ENCODE assay signal across 7 mouse cellular contexts in genomic region chr5:34761934-34762611, GRCm38 (mm10). TPM values are rescaled to one million over a fixed set of nuclear protein-coding genes. Genes with fewer than 3 reads are reported as not detected.
A peak's percentile ranks its signal among the peaks of the same experiment; 100 is the strongest.
DNase-seq lines count a peak whose midpoint lies in the region; ATAC-seq and TF ChIP-seq lines count a peak whose summit lies in the region.

No protein-coding gene starts in this region.

- TF ChIP-seq CTCF in layer of hippocampus, adult 2 months (conservative IDR thresholded peaks at IDR 0.05): no peak

- H3K27ac ChIP-seq in forebrain, embryonic 13.5 days: peak overlapping the region; percentile 93
- H3K27ac ChIP-seq in layer of hippocampus, adult 2 months: peak overlapping the region; percentile 93

- H3K9me3 ChIP-seq in forebrain, embryonic 13.5 days (replicated peaks): no peaks in the 10 kb centered on the region

- no peaks in the 10 kb centered on the region for H3K36me3 ChIP-seq in forebrain, embryonic 13.5 days (ENCODE audit: poor library complexity, severe bottlenecking)

- peak overlapping the region; percentile 92 for H3K4me2 ChIP-seq in forebrain, embryonic 13.5 days

- intact Hi-C loops in heart, postnatal 14 days (cut with DNase I): loop anchor here (2.0 kb wide), 1 partner anchor 101 kb away; the partner anchor contains the start of genes Grk4 and Nop14

- H3K27me3 ChIP-seq in forebrain, embryonic 13.5 days: no peaks in the 10 kb centered on the region

- peak overlapping the region; percentile 98 for H3K4me3 ChIP-seq in forebrain, embryonic 13.5 days
- peak overlapping the region; percentile 79 for H3K4me3 ChIP-seq in layer of hippocampus, adult 2 months

- peak; percentile 59 for DNase-seq in NIH3T3 (ENCODE audit: low read depth)
- DNase-seq in c-Kit-positive CD71-positive TER-119-negative erythroid progenitor cells, embryonic 14.5 days (ENCODE audit: low read depth): peak; percentile 47
- peak; percentile 23 to 35 for DNase-seq in heart, postnatal 14 days
- DNase-seq in layer of hippocampus, adult 2 months (ENCODE audit: low spot score in 2 of 2): peak; percentile 34 to 37
- peak; percentile 17 to 22 for DNase-seq in lung, adult 18-20 months
- peak; percentile 69 for DNase-seq in retina, postnatal 1 day

- H3K9ac ChIP-seq in forebrain, embryonic 13.5 days: peak overlapping the region; percentile 95

- under 1% methylated on average over 44 of the region's 54 CpGs for WGBS in forebrain, embryonic 13.5 days

- peaks cover 15% of the 10 kb centered on the region for H3K4me1 ChIP-seq in forebrain, embryonic 13.5 days

- peak; percentile 54 for ATAC-seq in forebrain, embryonic 13.5 days

RNA-seq across cellular contexts. Expression of gene Htt, which starts 0.5 kb away (rescaled TPM):
- 13.1 and 16.4 TPM in 2 replicates for polyA plus RNA-seq in forebrain, embryonic 13.5 days (2015; fragmentation: Nextera tagmentation; extraction: Ambion mirVana)
- total RNA-seq in heart, postnatal 14 days (2021): 10 to 100 TPM; 13.6 to 14.1 TPM
- total RNA-seq in layer of hippocampus, adult 2 months (2021): 10 to 100 TPM; 78.2 to 83.5 TPM

Comparison
In these comparisons a context has a peak if more than half of its experiments do, and no peak if none do; other contexts are left out.
1. Peak in every context shown above with its lines: DNase-seq, ATAC-seq, H3K4me3 ChIP-seq and H3K27ac ChIP-seq.
2. RNA of gene Htt, which starts 0.5 kb away (total RNA-seq): 78.2 to 83.5 TPM in layer of hippocampus, adult 2 months; 13.6 to 14.1 TPM in heart, postnatal 14 days; every median in the first group is over 4 times any median in the second.